Mouse (Mus musculus): Measurements from ENCODE around the gene Fastkd5. TPM values are rescaled to one million over a fixed set of nuclear protein-coding genes. Genes with fewer than 3 reads are reported as not detected.
A peak's percentile ranks its signal among the peaks of the same experiment; 100 is the strongest.

The Fastkd5 gene
- polyA plus RNA-seq, 1 experiment from 2014 or later: 19.3 TPM

- WGBS: 91% methylated on average over 4 of the region's 4 CpGs
These were observed 60.9 kb downstream of the Fastkd5 start for GRCm38 (mm10) chr2:130568921-130569320.

GRCm38 (mm10) chr2:130564983-130565382 lies 64.8 kb downstream of the Fastkd5 start:
- peak overlapping the region; percentile 92; the same call in 1 of the 2 replicates for H3K4me3 ChIP-seq (replicated peaks)
- H3K27ac ChIP-seq: no peak overlapping the region
- H3K4me1 ChIP-seq: peaks cover 21% of the 10 kb centered on the region
- H3K36me3 ChIP-seq (replicated peaks): peaks cover 18% of the 10 kb centered on the region
- no peaks in the 10 kb centered on the region for H3K27me3 ChIP-seq
- peak overlapping the region; percentile 92 for H3K4me2 ChIP-seq
- WGBS: 84% methylated on average over 8 of the region's 8 CpGs
- no peak for ATAC-seq (ENCODE audit: low FRiP score)
- H3K9me3 ChIP-seq: no peaks in the 10 kb centered on the region
- H3K9ac ChIP-seq: peak overlapping the region; percentile 83; the same call in 1 of the 2 replicates

More at GRCm38 (mm10) chr2:130568921-130569320, 60.9 kb downstream of the Fastkd5 start:
- Histone ChIP-seq H3K9ac (no peak overlapping the region), H3K4me3 (replicated peaks) (no peak overlapping the region), H3K27me3 (0 out of 2 replicates have a peak, but pooled peaks cover 3% of the 10 kb centered on the region), H3K36me3 (replicated peaks) (peaks cover 18% of the 10 kb centered on the region), H3K4me2 (no peak overlapping the region), H3K9me3 (no peaks in the 10 kb centered on the region), H3K27ac (no peak overlapping the region), H3K4me1 (peaks cover 12% of the 10 kb centered on the region)
- ATAC-seq (ENCODE audit: low FRiP score): no peak

- peak overlapping the region; percentile 83 for H3K9ac ChIP-seq
- ATAC-seq (ENCODE audit: low FRiP score): peak; percentile 33
- peaks cover 21% of the 10 kb centered on the region for H3K4me1 ChIP-seq
- WGBS: under 1% methylated on average over 23 of the region's 23 CpGs
- H3K36me3 ChIP-seq (replicated peaks): peaks cover 18% of the 10 kb centered on the region
- no peaks in the 10 kb centered on the region for H3K9me3 ChIP-seq
- peak overlapping the region; percentile 92 for H3K4me3 ChIP-seq (replicated peaks)
- no peak overlapping the region for H3K27ac ChIP-seq
- H3K4me2 ChIP-seq: peak overlapping the region; percentile 92
- no peaks in the 10 kb centered on the region for H3K27me3 ChIP-seq
These were observed 65.8 kb downstream of the Fastkd5 start for GRCm38 (mm10) chr2:130564063-130564462.

Other genes with a start within 250 kb of the Fastkd5 start
- gene Cpxm1, start 232.5 kb downstream of the Fastkd5 start, polyA plus RNA-seq (2016; fragmentation: Nextera tagmentation; extraction: Ambion mirVana): 26.2 and 28.4 TPM in 2 replicates
- gene Gm28372, start 224.8 kb downstream of the Fastkd5 start, polyA plus RNA-seq (2016; fragmentation: Nextera tagmentation; extraction: Ambion mirVana): not detected in 2 replicates
- gene 1700020A23Rik, start 224.8 kb downstream of the Fastkd5 start, polyA plus RNA-seq (2016; fragmentation: Nextera tagmentation; extraction: Ambion mirVana): not detected in 2 replicates
- gene Tmem239, start 223.5 kb downstream of the Fastkd5 start, polyA plus RNA-seq (2016; fragmentation: Nextera tagmentation; extraction: Ambion mirVana): 0.15 TPM in 1 of 2 replicates, not detected in the other
- 133 and 137 TPM in 2 replicates for gene Vps16, start 205.7 kb downstream of the Fastkd5 start, polyA plus RNA-seq (2016; fragmentation: Nextera tagmentation; extraction: Ambion mirVana)
- gene Pced1a, start 205.3 kb downstream of the Fastkd5 start, polyA plus RNA-seq (2016; fragmentation: Nextera tagmentation; extraction: Ambion mirVana): 10.9 TPM in 2 replicates
- 130 and 138 TPM in 2 replicates for gene Ptpra, start 179.7 kb downstream of the Fastkd5 start, polyA plus RNA-seq (2016; fragmentation: Nextera tagmentation; extraction: Ambion mirVana)
- 67.0 and 70.9 TPM in 2 replicates for gene Mrps26, start 66.3 kb downstream of the Fastkd5 start, polyA plus RNA-seq (2016; fragmentation: Nextera tagmentation; extraction: Ambion mirVana)
- gene Oxt, start 53.9 kb downstream of the Fastkd5 start, polyA plus RNA-seq (2016; fragmentation: Nextera tagmentation; extraction: Ambion mirVana): not detected in 2 replicates
- not detected in 2 replicates for gene Avp, start 47.5 kb downstream of the Fastkd5 start, polyA plus RNA-seq (2016; fragmentation: Nextera tagmentation; extraction: Ambion mirVana)
- gene Ubox5, start within 50 bp of the Fastkd5 start, polyA plus RNA-seq (2016; fragmentation: Nextera tagmentation; extraction: Ambion mirVana): 13.1 and 16.9 TPM in 2 replicates
- 7.2 and 7.4 TPM in 2 replicates for gene Lzts3, start 12.8 kb upstream of the Fastkd5 start, polyA plus RNA-seq (2016; fragmentation: Nextera tagmentation; extraction: Ambion mirVana)
- 47.8 and 49.7 TPM in 2 replicates for gene Ddrgk1, start 34.6 kb upstream of the Fastkd5 start, polyA plus RNA-seq (2016; fragmentation: Nextera tagmentation; extraction: Ambion mirVana)
- 145 and 147 TPM in 2 replicates for gene Itpa, start 37.6 kb upstream of the Fastkd5 start, polyA plus RNA-seq (2016; fragmentation: Nextera tagmentation; extraction: Ambion mirVana)
- 0.82 and 1.1 TPM in 2 replicates for gene Slc4a11, start 67.5 kb upstream of the Fastkd5 start, polyA plus RNA-seq (2016; fragmentation: Nextera tagmentation; extraction: Ambion mirVana)

All from forebrain, embryonic 12.5 days (tissue).